Mouse (Mus musculus): ENCODE results near the gene Psmg4.

Psmg4 gene

DNA sequence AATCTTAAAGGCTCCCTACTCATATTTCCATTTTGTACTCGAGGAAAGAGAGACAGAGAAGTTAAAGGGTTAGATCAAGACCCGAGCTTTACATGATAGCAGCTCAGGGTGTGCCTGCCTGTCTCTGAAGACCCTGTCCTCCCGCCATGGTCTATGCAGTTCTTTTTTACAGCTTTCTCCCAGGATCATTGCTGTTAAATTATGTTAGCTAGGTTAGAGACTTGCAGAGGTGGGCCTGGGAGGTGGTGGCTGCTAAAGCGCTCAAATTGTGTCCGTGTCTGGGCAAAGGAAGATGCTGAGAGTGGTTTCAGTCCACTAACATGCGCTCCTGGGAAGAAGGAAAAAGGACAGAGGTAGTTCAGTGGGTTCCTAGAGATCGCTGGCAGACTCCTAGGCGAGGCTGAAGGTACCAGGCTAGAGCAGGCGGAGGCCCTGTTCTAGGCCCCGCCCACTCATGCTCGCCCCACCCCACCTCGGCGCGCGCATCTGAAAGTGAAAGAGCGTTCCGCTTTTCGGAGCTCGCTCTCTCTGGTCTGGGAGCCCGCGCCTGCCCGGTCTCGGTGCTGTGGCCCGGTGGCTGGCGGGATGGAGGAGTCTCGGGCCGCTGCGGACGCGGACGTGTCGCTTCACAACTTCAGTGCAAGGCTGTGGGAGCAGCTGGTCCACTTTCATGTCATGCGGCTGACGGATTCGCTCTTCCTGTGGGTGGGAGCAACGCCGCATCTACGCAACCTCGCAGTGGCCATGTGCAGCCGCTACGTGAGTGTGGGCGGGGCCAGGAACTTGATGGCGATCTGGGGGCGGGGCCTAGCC lies at the start of gene Psmg4:
Gene Psmg4, plus strand, starts transcription at position 474 of the 813 bp plus-strand sequence.
- DNase-seq (ENCODE audit: low read depth): peak; percentile 85

DNA sequence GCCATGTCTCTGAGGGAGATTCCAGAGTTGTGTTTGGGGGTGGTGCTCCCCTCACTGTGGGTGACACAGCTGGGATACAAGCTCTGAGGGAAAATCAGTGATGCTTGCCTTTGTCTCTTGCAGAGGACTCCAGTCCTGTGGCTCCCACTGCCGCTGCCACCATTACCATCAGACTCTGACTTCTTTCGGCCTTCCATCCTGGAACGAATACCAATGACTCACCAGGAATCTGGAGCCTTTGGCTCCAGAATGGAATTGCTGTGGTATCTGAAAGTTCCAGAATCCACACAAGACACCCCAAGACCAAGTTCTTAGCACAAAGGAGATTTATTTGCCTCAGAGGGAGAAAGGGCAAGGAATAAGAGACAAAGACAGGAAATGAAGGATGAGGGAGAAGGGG lies 49.7 kb upstream of the Psmg4 start:
- DNase-seq (ENCODE audit: low read depth): no peak

DNA sequence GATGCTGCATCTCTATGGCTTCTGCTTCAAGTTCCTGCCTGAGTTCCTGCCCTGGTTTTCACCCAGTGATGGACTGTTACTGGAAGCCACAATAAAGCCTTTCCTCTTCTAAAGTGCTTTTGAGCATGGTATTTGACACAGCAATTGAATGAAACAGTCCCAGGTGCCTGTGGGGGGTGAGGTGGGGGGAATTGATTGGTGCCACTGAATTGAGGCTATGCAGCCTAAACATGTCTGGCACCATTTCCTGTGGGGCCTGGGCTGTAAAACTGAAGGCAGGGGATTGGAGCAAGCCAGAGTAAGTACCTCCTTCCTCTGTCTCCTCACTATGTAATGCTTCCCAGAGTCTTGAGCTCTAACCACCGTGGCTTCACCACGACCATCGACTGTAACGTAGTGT lies 48.1 kb upstream of the Psmg4 start:
- DNase-seq (ENCODE audit: low read depth): no peak

DNA sequence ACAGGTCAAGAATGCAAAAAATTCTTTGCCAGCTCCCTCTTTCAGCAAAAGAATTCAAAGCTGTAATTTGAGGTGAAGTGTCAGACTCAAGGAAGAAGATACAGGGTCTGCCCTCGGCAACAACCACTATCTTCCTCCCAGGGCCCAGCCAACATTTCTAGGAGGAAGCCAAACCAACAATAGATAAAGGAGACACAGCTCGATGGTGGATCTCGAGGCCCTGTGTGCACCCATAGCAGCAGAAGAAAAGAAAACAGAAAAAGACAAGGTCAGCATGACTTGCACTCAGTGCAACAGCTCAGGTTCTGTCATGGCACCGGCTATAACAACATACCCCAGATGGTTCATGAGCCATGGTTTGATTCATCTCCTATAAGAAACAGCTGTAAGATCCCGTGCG lies 46.3 kb upstream of the Psmg4 start:
- DNase-seq (ENCODE audit: low read depth): no peak

DNA sequence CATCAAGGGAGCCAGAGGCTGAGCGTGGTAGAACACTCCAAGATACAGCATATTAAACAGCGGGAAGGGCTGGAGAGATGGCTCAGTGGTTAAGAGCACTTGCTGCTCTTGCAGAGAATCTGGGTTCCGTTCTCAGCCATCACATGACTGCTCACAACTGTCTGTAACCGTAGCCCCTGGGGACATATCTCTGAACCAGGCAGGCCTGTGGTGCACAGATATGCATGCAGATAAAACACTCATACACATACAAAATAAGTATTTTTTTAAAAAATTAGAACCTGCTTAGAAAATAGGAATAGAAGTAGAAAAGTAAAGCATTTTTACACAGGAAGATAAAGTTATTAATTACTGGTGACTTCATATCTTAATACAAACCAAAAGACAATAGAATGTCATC lies 43.9 kb upstream of the Psmg4 start:
- DNase-seq (ENCODE audit: low read depth): no peak

DNA sequence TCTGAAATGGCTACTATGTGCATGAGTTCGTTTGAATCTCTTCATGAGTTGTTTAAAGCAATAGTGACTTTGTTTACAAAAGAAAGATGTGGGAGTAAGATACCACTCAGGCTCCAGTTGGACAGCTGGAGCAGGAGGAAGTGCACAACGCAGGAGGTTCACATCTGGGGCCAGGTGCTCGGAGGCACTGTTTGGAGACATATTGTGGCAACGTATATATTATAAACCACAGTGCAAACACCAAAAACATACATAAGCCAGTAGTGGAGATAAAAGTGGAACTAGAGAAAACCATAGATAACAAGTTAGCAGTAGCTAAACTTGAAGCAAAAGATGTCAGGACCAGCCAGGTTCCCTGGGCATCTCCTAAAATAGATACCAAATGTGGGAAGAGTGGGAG lies 43.4 kb upstream of the Psmg4 start:
- DNase-seq (ENCODE audit: low read depth): no peak

DNA sequence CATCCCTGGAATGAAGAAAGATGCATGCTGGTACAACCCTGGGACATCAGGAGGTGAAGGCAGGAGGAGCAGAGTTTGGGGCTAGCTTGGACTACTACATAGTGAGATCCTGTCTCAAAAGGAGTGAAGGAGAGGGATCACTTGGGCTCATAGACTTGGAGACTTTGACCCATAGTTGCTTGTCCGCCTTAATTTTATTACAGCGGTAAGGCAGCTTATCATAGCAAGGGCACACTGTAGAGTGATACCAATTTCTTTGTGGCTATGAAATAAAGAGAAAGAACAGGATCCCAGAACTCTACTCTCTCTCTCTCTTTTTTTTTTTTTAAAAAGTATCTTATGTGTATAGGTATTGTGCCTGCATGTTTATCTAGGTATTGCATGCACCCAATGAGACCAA lies 42.2 kb upstream of the Psmg4 start:
- DNase-seq (ENCODE audit: low read depth): no peak

DNA sequence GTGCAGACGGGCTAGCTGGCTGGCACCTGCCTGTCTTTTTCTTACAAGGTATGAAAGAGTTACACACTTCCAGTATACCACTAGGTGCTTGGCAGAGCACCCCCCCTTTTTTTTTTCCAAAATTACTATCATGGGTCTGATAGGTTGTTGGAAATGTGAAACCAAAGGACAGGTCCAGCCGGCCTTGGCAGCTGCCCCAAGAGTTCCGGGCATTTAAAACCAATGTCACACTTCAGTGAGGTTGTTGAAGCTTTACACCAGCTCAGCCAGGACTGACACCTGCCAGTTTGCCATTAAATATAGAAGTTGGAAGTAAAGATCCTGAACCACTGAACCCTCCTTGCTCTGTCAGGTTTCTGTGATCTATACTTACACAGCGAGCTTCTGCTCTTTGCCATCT lies 37.1 kb upstream of the Psmg4 start:
- no peak for DNase-seq (ENCODE audit: low read depth)

DNA sequence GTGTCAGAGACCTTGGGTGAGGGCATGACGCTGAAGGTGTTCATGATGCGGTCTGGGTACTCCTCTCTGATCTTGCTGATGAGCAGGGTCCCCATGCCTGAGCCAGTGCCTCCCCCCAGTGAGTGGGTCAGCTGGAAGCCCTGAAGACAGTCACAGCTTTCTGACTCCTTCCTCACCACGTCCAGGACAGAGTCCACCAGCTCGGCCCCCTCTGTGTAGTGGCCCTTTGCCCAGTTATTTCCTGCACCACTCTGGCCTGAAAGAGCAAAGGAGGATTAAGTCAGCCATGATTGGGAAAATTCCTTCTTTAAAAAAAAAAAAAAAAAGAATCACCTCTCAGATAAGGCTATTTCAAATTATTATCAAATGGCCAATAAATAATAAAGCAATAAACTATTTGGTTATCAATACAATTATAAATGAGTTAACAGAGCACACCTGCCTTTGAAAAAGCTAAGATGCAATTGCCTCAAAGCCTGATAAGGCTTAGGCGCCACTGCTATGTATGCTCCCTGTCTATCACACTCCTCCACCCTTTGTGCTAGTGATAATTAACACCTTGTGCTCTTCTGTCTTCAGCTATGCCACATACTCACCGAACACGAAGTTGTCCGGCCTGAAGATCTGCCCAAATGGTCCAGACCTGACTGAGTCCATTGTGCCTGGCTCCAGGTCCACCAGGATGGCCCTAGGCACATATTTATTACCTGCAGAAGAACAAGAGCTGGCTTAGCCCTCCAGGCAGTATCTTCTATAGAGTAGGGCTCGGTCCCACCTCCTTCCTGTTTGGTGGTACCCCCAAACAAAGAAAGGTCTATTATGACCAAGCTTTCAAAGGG lies 34.3 kb upstream of the Psmg4 start:
- DNase-seq (ENCODE audit: low read depth): no peak

DNA sequence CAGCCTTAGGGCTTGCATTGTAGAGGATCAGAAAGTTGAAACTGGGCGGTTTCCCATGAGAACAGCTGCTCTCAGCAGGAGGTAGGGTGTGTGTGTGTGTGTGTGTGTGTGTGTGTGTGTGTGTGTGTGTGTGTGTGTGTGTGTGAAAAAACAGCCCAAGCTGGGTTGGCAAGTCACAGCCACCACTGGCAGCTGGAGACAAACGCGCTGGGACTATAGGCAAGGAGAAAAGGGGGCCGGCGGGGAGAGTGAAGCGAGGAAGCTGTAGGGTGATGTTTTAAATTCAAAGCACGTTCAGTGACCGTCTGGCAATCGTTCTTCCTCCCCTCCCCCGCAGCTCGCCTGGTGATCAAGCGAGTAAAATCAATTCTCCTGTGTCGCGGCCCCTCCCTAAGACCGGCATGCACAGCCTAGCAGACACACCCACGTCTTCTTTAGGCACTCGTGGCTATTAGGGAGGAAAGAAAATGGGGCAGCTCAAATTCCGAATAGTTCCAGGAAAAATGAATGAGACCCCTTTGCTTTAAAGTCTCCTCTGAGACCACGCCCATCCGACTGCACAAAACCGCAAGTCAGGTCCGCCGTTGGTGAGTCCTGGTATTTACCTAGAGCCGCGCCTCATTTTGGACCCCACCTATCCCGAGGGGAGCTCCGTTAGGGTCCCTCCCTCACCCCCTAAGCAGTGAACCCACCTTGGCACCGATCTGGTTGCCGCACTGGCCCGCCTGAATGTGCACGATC lies 33.1 kb upstream of the Psmg4 start:
- no peak for DNase-seq (ENCODE audit: low read depth)

DNA sequence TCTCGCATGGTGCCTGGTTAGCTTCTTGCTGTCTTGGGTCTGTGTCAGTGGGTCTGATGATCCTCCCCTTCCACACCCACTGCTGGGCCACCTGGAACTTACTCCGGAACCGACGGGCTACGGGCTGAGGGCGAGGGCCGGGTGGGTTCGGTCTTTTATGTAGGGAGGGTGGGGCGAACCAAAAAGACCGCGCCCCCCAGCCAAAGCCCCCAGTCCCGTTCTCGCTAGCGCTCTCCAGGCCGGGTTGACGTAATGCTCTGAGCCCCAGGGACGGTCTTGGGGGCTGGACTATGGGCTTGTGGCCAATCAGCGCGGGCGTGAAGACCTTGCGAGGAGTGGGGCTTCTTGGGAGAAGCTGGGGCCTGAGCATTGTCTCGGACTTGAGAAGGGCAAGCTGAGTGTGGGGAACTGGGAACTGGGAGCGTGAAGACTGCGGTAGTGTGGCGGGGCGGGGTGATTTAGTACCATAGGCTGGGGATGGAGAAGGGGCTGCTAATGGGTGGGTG lies 32.5 kb upstream of the Psmg4 start, which contains the start of gene Tubb2b:
Gene Tubb2b, minus strand, starts transcription at position 241 of the 506 bp plus-strand sequence.
- DNase-seq (ENCODE audit: low read depth): no peak

DNA sequence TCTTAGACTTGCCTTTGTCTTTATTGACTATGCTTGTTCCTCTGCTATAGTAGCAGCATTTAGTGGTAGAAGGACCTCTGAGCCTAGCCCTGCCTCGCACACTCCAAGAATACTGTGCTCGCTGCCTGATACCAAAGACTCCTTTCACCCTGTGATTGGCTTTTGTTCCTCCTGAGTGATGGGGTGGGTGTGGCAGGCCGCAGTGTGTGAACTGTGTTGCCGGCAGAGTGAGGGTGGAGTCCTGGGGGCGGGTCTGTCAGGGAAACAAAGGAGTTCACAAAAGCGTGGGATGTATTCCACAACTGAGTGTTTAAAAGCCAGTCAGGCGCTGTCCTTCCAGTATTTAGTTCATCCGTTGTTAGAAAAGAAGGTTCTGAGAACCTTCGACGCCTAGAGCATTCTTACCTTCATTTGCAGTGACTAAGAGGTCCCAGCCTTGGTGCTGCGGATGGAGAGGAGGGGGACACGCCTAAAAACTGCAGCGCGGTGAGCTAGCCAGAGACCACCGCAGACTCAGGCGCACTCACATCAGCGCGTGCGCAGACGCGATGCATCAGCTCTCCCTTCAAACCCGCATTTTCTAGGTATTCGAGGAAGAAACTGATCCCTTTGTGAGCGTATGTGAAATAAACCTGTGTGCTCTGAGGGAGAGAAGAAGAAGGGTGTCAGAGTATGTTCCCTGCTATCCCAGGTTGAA lies 31.6 kb upstream of the Psmg4 start:
- no peak for DNase-seq (ENCODE audit: low read depth)

DNA sequence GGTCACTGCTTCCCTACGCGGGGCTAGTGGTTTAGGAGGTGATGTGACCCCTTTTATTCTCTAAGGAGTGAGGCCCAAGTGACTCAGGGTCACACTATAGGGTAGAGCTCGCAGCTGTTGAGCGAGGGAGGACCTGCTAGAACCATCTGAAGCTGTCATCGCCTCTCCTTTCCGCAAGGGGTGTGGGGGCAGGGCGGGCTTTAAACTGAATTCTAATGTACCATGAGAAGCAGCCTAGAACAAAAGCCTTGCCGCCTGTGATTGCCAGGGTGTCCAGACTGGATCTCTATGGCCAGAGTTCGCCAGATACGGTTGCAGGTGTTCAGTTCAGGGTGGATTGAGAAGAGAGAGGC lies 31.1 kb upstream of the Psmg4 start:
- no peak for DNase-seq (ENCODE audit: low read depth)

DNA sequence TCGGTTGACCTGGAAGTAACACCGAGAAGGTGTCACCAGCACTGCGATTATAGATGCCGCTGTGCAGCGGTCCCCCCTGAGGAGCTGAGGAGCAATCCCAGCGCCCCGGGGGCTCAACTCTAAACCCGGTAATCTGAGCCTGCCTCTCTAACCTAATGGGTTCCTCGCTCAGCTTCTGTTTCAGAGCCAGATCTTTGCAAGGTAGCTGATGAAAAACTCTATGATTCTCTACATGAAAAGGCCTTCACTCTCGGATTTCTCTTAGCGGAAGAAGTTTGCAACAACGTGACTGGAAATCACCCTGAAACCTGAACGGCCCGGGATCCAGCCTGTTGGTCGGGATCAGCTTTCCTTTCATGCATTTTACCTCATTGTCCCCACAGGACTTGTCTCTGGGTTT lies 30.5 kb upstream of the Psmg4 start:
- no peak for DNase-seq (ENCODE audit: low read depth)

DNA sequence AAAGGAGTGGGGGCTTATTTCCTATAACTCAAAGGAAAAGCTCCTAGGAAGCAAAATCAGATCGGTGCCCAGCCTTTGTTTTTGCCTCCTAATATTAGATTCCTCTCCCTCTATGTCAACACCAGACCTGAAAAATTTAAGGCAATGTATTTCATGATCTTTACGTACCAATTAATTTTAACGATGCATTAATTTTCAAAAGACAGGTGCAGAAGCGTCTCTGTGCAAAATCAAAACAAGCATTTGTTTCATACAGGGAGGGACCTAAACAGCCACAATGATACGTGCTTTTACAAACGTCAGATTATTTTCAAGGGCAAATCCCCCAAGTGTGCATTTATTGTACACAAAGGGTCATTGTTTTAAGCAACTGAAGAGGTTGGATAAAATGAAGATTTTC lies 29.9 kb upstream of the Psmg4 start:
- DNase-seq (ENCODE audit: low read depth): no peak

DNA sequence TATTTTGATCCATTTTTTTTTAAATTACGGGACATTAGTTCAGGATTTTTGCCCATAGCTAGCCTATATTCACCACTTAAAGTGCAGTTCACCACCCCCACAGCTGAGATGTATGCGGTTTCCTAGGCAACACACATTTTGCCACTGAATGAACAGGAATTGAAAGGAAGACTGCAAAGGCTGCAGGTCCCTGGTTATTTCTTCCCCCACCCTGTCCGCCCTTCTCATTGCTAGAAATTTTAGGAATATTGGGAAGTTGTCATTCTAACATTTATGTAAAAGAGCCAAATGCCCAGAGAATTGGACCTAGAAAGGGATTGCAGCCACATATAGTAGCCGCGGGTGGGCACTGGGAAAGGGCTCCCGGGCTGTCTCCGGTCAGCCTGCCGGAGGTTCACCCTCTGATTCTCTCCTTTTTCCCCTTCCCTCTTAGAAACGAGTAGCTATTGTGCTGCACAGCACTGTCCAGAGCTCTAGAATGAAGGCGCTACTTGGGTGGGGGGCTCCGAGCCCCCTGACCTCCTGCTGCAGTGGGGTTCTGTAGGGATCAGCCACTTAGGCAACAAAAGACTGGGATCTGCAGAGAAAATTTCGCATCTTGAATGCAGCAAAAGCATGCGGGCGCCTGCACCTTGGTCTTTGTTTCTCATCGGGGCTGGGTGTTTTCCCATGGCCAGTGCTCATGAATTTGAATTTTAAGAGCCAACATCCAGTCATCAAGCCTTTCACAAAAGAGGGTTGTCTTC lies 29.3 kb upstream of the Psmg4 start:
- DNase-seq (ENCODE audit: low read depth): no peak

DNA sequence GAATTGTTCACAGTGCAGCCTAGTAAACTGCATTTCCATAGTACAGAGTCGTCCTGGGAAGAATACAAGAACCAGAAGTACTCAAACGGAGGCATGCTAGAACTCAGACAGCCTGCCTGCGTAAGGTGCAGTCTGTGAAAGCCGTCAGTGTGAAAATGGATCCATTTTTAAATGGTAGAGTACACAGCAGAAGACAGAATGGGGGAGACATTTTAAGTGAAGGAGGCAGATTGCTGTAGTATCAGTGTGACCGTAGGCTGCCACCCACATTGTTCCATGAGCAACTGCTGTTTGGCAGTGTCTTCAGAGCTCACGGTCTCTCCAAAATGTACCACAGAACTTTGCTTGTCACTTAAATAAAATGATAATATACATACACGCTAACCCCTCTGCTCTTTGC lies 28.5 kb upstream of the Psmg4 start:
- DNase-seq (ENCODE audit: low read depth): no peak

DNA sequence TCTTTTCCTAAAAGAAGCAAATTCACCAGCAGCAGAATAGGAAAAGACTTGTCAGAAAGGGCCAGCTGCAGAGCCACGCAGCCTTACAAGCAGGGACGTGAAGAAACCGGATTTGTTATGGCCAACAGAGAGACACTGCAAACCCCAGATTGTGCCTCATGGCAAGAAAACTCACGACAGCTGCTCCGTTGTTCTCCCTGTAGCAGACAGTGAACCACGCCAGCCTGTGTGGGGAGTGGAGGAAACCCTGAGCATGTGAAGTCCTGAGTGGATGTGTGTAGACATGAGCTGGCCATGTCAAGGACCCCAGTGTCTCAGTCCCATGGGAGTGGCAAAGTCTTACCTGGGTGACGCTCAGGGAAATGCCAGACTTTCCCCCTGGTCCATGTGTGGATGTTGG lies 26.2 kb upstream of the Psmg4 start:
- no peak for DNase-seq (ENCODE audit: low read depth)

DNA sequence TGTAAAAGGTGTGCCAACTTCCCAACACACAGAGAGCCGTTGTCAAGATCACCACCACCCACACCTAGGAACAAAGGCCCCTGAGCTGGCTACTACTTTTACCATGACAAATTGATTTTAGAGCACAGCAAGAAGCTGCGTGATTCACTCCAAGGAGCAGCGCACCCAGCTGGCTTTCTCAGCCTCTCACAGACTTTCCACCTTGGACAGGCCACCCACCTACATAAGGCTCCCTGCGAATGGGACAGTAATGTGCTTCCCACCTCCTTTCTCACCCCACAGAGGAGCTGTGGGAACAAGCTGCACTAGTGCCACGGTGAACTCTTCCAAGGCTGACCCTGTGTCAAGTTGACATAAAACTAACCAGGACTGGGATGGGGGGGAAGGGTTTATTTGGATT lies 19.4 kb upstream of the Psmg4 start:
- DNase-seq (ENCODE audit: low read depth): no peak

DNA sequence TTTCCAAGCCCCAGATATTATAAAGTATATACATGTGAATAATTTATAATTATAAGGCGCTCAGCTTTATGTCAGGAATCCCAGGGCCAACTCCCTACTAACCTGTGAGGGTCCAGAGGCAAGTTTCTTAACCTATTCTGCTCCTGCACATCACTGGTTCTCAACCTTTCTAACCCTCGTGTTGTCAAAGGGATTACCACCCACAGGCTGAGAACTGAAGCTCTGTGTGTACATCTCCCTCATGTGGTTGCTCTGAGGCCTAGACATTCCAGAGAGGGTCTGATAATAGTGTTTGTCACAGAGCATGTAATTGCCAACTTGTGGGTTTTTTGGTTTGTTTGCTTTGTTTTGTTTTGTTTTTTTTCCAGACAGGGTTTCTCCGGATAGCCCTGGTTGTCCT lies 15.8 kb upstream of the Psmg4 start:
- no peak for DNase-seq (ENCODE audit: low read depth)

DNA sequence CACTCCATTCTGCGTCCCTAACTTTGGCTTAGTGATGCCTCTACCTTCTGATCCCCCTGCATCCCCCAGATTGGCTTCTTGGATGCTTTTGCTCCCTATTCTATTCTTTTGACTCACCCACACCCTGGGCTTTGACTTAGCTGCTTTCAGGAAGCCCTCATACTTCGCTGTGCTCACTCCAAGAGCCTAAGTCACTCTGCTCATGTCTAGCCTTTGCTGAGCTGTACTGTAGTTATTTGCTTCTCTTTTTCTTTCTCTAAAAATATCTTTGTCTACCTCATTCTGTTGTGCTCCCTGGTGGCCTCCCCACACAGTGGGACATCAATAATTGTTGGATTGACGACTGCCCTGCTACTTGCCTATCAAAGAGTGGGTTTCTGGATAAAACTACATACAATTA lies 14.6 kb upstream of the Psmg4 start:
- DNase-seq (ENCODE audit: low read depth): no peak
